Mouse (Mus musculus) ES-Bruce4 (cell line): ENCODE results near the gene Rab11a.

ENCODE experiments used
- CTCF ChIP-seq: IDR thresholded peaks from one replicate; pipeline ENCODE4 v1.8.1; 2011; ENCODE audit warnings: low read depth, low read length
- POLR2A ChIP-seq: IDR thresholded peaks from one replicate; pipeline ENCODE4 v1.8.1; 2011; ENCODE audit warnings: low read length; ENCODE audit not compliant: insufficient read depth

- TF ChIP-seq CTCF (no peak), POLR2A (no peak)
Measured at GRCm38 (mm10) chr9:64739001-64739400, 1.4 kb upstream of the Rab11a start.
